Mouse (Mus musculus) ovary, adult 18-20 months (tissue): Measurements from ENCODE around the gene Spag16.
A peak's percentile ranks its signal among the peaks of the same experiment; 100 is the strongest.
"Not testable (repeated sequence)": the region's sequence is repeated elsewhere in the genome, so short reads cannot be mapped to it uniquely, and the experiment has no call there.

Experiments
- DNase-seq: peaks from one replicate; pipeline ENCODE4 v3.0.0; 2022; ENCODE audit warnings: low spot score, mixed read lengths

Gene Spag16

GRCm38 (mm10) chr1:69826806-69827703, at the start of gene Spag16:
Gene Spag16, plus strand, starts transcription at chr1:69826970.
- DNase-seq: no peak

- no peak for DNase-seq
Measured at GRCm38 (mm10) chr1:69785129-69785528, 41.6 kb upstream of the Spag16 start.

GRCm38 (mm10) chr1:69786716-69787115, 40.1 kb upstream of the Spag16 start:
- no peak for DNase-seq

- no peak for DNase-seq
Measured at GRCm38 (mm10) chr1:69787379-69787778, 39.4 kb upstream of the Spag16 start.

GRCm38 (mm10) chr1:69790337-69791250, 36.2 kb upstream of the Spag16 start:
- no peak for DNase-seq

GRCm38 (mm10) chr1:69798948-69799565, 27.7 kb upstream of the Spag16 start:
- DNase-seq: no peak

- DNase-seq: no peak
Measured at GRCm38 (mm10) chr1:69810161-69810560, 16.6 kb upstream of the Spag16 start.

GRCm38 (mm10) chr1:69825635-69826034, 1.1 kb upstream of the Spag16 start:
- DNase-seq: not testable (repeated sequence)

GRCm38 (mm10) chr1:69828872-69829479, 2.2 kb downstream of the Spag16 start:
- peak; percentile 6 for DNase-seq

- no peak for DNase-seq
Measured at GRCm38 (mm10) chr1:69830586-69830985, 3.8 kb downstream of the Spag16 start.

- no peak for DNase-seq
Measured at GRCm38 (mm10) chr1:69831002-69831401, 4.2 kb downstream of the Spag16 start.

- DNase-seq: not testable (repeated sequence)
Measured at GRCm38 (mm10) chr1:69833476-69833875, 6.7 kb downstream of the Spag16 start.

- no peak for DNase-seq
Measured at GRCm38 (mm10) chr1:69853436-69853835, 26.7 kb downstream of the Spag16 start.

- DNase-seq: no peak
Measured at GRCm38 (mm10) chr1:69867776-69868175, 41.0 kb downstream of the Spag16 start.

- DNase-seq: no peak
Measured at GRCm38 (mm10) chr1:69956606-69957005, 129.8 kb downstream of the Spag16 start.

GRCm38 (mm10) chr1:69996874-69997273, 170.1 kb downstream of the Spag16 start:
- no peak for DNase-seq

GRCm38 (mm10) chr1:70012991-70013390, 186.2 kb downstream of the Spag16 start:
- DNase-seq: no peak

- DNase-seq: no peak
Measured at GRCm38 (mm10) chr1:70037384-70037783, 210.6 kb downstream of the Spag16 start.

GRCm38 (mm10) chr1:70067404-70067803, 240.6 kb downstream of the Spag16 start:
- DNase-seq: no peak

- DNase-seq: no peak
Measured at GRCm38 (mm10) chr1:70073440-70073839, 246.7 kb downstream of the Spag16 start.

- DNase-seq: no peak
Measured at GRCm38 (mm10) chr1:70078806-70079205, 252.0 kb downstream of the Spag16 start.
